Mouse (Mus musculus): ENCODE data around the gene Gnaq.

- TF ChIP-seq POLR2A (IDR thresholded peaks at IDR 0.05; ENCODE audit: borderline replicate concordance, insufficient read depth, low read length) (no peak), CTCF (IDR thresholded peaks at IDR 0.05; ENCODE audit: borderline replicate concordance, insufficient read depth, low read depth, low read length) (no peak)
Measured at GRCm38 (mm10) chr19:16260435-16260832, 127.8 kb downstream of the Gnaq start.
